In the genomic region with DNA sequence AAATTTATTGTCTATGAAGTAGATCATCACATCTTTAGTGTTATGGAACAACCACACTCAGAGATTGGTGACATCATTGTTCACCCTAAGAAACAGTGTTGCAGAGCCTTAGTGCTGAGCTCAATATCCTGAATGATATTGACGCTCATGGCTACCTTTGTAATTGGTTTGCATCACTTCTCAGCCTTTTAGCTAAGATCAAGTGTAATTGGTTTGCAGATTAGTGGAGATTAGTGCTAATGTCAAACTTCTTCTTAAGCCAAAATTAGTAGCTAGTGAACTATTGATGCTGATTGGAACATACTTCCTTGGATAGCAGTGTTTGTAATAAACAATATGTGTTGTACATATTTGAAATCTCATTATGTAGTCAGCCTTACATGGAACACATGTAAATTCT, we compare ENCODE assay signal across 35 mouse cellular contexts.
"Had no signal": no experiment of that assay in that cellular context is flagged by ENCODE, and none has a peak within 500 bp of the region (broad histone marks: within the 10 kb centered on the region; RNA-seq: fewer than 3 reads in every experiment).

No protein-coding gene starts in this region.

- H3K27me3 ChIP-seq: heart, embryonic 12.5 days; heart, embryonic 13.5 days; heart, embryonic 15.5 days; hindbrain, embryonic 12.5 days; hindbrain, embryonic 13.5 days; hindbrain, embryonic 15.5 days; intestine, embryonic 15.5 days; kidney, embryonic 15.5 days had no signal

- H3K9me3 ChIP-seq: heart, embryonic 12.5 days; heart, embryonic 13.5 days; heart, embryonic 15.5 days; hindbrain, embryonic 10.5 days; hindbrain, embryonic 12.5 days; hindbrain, embryonic 13.5 days; hindbrain, embryonic 15.5 days; intestine, embryonic 15.5 days; kidney, embryonic 15.5 days had no signal

- DNase-seq: heart, postnatal 10 days; heart, postnatal 14 days; heart, postnatal 36 days; heart, postnatal 4 days; kidney, adult 11 months; kidney, adult 18-20 months; kidney, adult 2 months; kidney, adult 8-10 months; kidney, adult 9 months; kidney, postnatal 10 days; kidney, postnatal 14 days; kidney, postnatal 25 days; kidney, postnatal 36 days; kidney, postnatal 4 days; layer of hippocampus, adult 9-11 months; layer of hippocampus, postnatal 36 days had no signal

- H3K4me2 ChIP-seq: heart, embryonic 11.5 days; heart, embryonic 12.5 days; heart, embryonic 13.5 days; heart, embryonic 15.5 days; hindbrain, embryonic 12.5 days; hindbrain, embryonic 13.5 days; hindbrain, embryonic 14.5 days; hindbrain, embryonic 15.5 days; intestine, embryonic 15.5 days; kidney, embryonic 15.5 days had no signal

- H3K4me1 ChIP-seq: heart, embryonic 15.5 days; hindbrain, embryonic 13.5 days; hindbrain, embryonic 15.5 days; intestine, embryonic 15.5 days had no signal

- ATAC-seq: hindbrain, embryonic 16.5 days; hindbrain, postnatal 0 days; inflammation-experienced regulatory T-cells, adult 6 months; intestine, embryonic 15.5 days; intestine, embryonic 16.5 days; intestine, postnatal 0 days had no signal

- H3K9ac ChIP-seq: heart, embryonic 12.5 days; heart, embryonic 13.5 days; heart, embryonic 15.5 days; hindbrain, embryonic 12.5 days; hindbrain, embryonic 13.5 days; hindbrain, embryonic 14.5 days; hindbrain, embryonic 15.5 days; intestine, embryonic 15.5 days; kidney, embryonic 15.5 days had no signal

- H3K4me3 ChIP-seq: heart, embryonic 12.5 days; heart, embryonic 13.5 days; heart, embryonic 15.5 days; hindbrain, embryonic 10.5 days; hindbrain, embryonic 12.5 days; hindbrain, embryonic 13.5 days; hindbrain, embryonic 15.5 days; intestine, embryonic 15.5 days; kidney, embryonic 15.5 days; layer of hippocampus, adult 2 months; left cerebral cortex, adult 2 months had no signal

- H3K36me3 ChIP-seq: heart, embryonic 12.5 days; heart, embryonic 13.5 days; heart, embryonic 15.5 days; hindbrain, embryonic 10.5 days; hindbrain, embryonic 12.5 days; hindbrain, embryonic 13.5 days; hindbrain, embryonic 15.5 days; intestine, embryonic 15.5 days; kidney, embryonic 15.5 days had no signal

- H3K27ac ChIP-seq: heart, embryonic 13.5 days; heart, embryonic 15.5 days; hindbrain, embryonic 10.5 days; hindbrain, embryonic 12.5 days; hindbrain, embryonic 13.5 days; hindbrain, embryonic 14.5 days; hindbrain, embryonic 15.5 days; hindbrain, postnatal 0 days; intestine, embryonic 15.5 days; kidney, embryonic 15.5 days; kidney, postnatal 0 days; layer of hippocampus, adult 2 months; left cerebral cortex, adult 2 months had no signal
